Mouse (Mus musculus) small intestine, adult 2 months (tissue): ENCODE data around the gene Zfp148.

Experiments
- CTCF ChIP-seq: fragments of 200-500 bp; IDR thresholded peaks from 2 replicates; pipeline ENCODE4 v1.5.1; 2012; ENCODE audit warnings: low read depth, mild to moderate bottlenecking, control low read depth, inconsistent platforms, low read length, moderate library complexity, mixed read lengths; ENCODE audit not compliant: insufficient replicate concordance, insufficient read length; ENCODE audit errors: extremely low read depth
- POLR2A ChIP-seq: fragments of 200-500 bp; IDR thresholded peaks from 2 replicates; pipeline ENCODE4 v1.6.1; 2012; ENCODE audit warnings: low read depth, mild to moderate bottlenecking, control low read depth, inconsistent platforms, low read length, moderate library complexity

- TF ChIP-seq CTCF (no peak), POLR2A (no peak)
Measured at GRCm38 (mm10) chr16:33399913-33400782, 19.5 kb downstream of the Zfp148 start.
